In genomic region chr5:30712441-30713298, GRCm38 (mm10) we compare ENCODE assay signal across 7 mouse cellular contexts. TPM values are rescaled to one million over a fixed set of nuclear protein-coding genes. Genes with fewer than 3 reads are reported as not detected.
A peak's percentile ranks its signal among the peaks of the same experiment; 100 is the strongest.
DNase-seq lines count a peak whose midpoint lies in the region; ATAC-seq and TF ChIP-seq lines count a peak whose summit lies in the region.

No protein-coding gene starts in this region.

- peaks cover 3% of the 10 kb centered on the region; the same call in 1 of the 2 replicates for H3K36me3 ChIP-seq in forebrain, embryonic 16.5 days (ENCODE audit: control insufficient read depth, insufficient read depth)
- H3K36me3 ChIP-seq in midbrain, postnatal 0 days (ENCODE audit: insufficient read depth, low read length): no peaks in the 10 kb centered on the region

- peaks cover 35% of the 10 kb centered on the region for H3K4me1 ChIP-seq in forebrain, embryonic 16.5 days (replicated peaks; ENCODE audit: control insufficient read depth, insufficient read depth, low read length)
- no peaks in the 10 kb centered on the region; the same call in 1 of the 2 replicates for H3K4me1 ChIP-seq in midbrain, postnatal 0 days (ENCODE audit: insufficient read depth, low read length)

- peak overlapping the region; percentile 77 for H3K4me2 ChIP-seq in forebrain, embryonic 16.5 days (ENCODE audit: low read length)
- peak overlapping the region; percentile 68 for H3K4me2 ChIP-seq in midbrain, postnatal 0 days (ENCODE audit: low read depth, low read length, poor library complexity, severe bottlenecking)

- peak overlapping the region; percentile 98 for H3K4me3 ChIP-seq in forebrain, embryonic 16.5 days (replicated peaks; ENCODE audit: low read length)
- peak overlapping the region; percentile 74 for H3K4me3 ChIP-seq in midbrain, postnatal 0 days (ENCODE audit: low read depth, low read length)

- no peaks in the 10 kb centered on the region for H3K27me3 ChIP-seq in forebrain, embryonic 16.5 days (replicated peaks; ENCODE audit: control insufficient read depth, insufficient read depth, low read length)
- H3K27me3 ChIP-seq in midbrain, postnatal 0 days (ENCODE audit: insufficient read depth, low read length): no peaks in the 10 kb centered on the region

- peak overlapping the region; percentile 98 for H3K27ac ChIP-seq in forebrain, embryonic 16.5 days (ENCODE audit: low read length)
- H3K27ac ChIP-seq in midbrain, postnatal 0 days (ENCODE audit: low read depth, low read length): peak overlapping the region; percentile 97

- DNase-seq in ovary, postnatal 36 days (ENCODE audit: low spot score): peak; percentile 31
- no peak for DNase-seq in ovary, adult 18-20 months (ENCODE audit: low spot score)
- peak; percentile 58 for DNase-seq in cerebellum, adult 9-11 months
- DNase-seq in kidney, postnatal 10 days: peak; percentile 33
- peak; percentile 88 for DNase-seq in midbrain, postnatal 0 days (ENCODE audit: low spot score)
- peak; percentile 58 for DNase-seq in thymus, postnatal 4 days

- peak overlapping the region; percentile 95 for H3K9ac ChIP-seq in forebrain, embryonic 16.5 days (replicated peaks; ENCODE audit: low read depth, low read length)
- H3K9ac ChIP-seq in midbrain, postnatal 0 days (replicated peaks; ENCODE audit: low read length, poor library complexity, severe bottlenecking): peak overlapping the region; percentile 91

- WGBS in forebrain, embryonic 16.5 days: under 1% methylated on average over 42 of the region's 43 CpGs
- under 1% methylated on average over 42 of the region's 43 CpGs for WGBS in midbrain, postnatal 0 days

- ATAC-seq in forebrain, embryonic 16.5 days: peak; percentile 62
- peak; percentile 68 for ATAC-seq in midbrain, postnatal 0 days (ENCODE audit: low FRiP score)

- H3K9me3 ChIP-seq in forebrain, embryonic 16.5 days (ENCODE audit: control insufficient read depth, low read length): no peaks in the 10 kb centered on the region
- H3K9me3 ChIP-seq in midbrain, postnatal 0 days (ENCODE audit: low read length): no peaks in the 10 kb centered on the region

- TF ChIP-seq CTCF in midbrain, postnatal 0 days (IDR thresholded peaks at IDR 0.05): 0 out of 2 replicates have a peak, but pooled peaks have one; percentile 6

RNA-seq across cellular contexts. Expression of gene Dpysl5, which starts 1.3 kb away (rescaled TPM):
- polyA plus RNA-seq in forebrain, embryonic 16.5 days (2015; fragmentation: Nextera tagmentation; extraction: Ambion mirVana): 274 and 278 TPM in 2 replicates
- total RNA-seq in midbrain, postnatal 0 days (2014; rRNA removed): 334 and 374 TPM in 2 replicates
- polyA plus RNA-seq in midbrain, postnatal 0 days (2015; fragmentation: Nextera tagmentation; extraction: Ambion mirVana): 232 and 234 TPM in 2 replicates

RNA-seq across cellular contexts. Expression of gene Cenpa, which starts 46.1 kb away (rescaled TPM):
- 95.3 and 114 TPM in 2 replicates for polyA plus RNA-seq in forebrain, embryonic 16.5 days (2015; fragmentation: Nextera tagmentation; extraction: Ambion mirVana)
- 8.9 and 9.4 TPM in 2 replicates for total RNA-seq in midbrain, postnatal 0 days (2014; rRNA removed)
- 19.6 and 22.6 TPM in 2 replicates for polyA plus RNA-seq in midbrain, postnatal 0 days (2015; fragmentation: Nextera tagmentation; extraction: Ambion mirVana)
